Mouse (Mus musculus) embryonic fibroblast, embryonic 13.5 days (primary cell): ENCODE data around the gene Uba5.

Experiments used
- CTCF ChIP-seq: IDR thresholded peaks from 2 replicates; pipeline ENCODE4 v1.5.1; 2011; ENCODE audit warnings: mild to moderate bottlenecking, control low read depth, low read length, moderate library complexity, borderline replicate concordance; ENCODE audit not compliant: insufficient read depth
- POLR2A ChIP-seq: IDR thresholded peaks from 2 replicates; pipeline ENCODE4 v1.6.1; 2011; ENCODE audit warnings: low read depth, mild to moderate bottlenecking, control low read depth, low read length, moderate library complexity

DNA sequence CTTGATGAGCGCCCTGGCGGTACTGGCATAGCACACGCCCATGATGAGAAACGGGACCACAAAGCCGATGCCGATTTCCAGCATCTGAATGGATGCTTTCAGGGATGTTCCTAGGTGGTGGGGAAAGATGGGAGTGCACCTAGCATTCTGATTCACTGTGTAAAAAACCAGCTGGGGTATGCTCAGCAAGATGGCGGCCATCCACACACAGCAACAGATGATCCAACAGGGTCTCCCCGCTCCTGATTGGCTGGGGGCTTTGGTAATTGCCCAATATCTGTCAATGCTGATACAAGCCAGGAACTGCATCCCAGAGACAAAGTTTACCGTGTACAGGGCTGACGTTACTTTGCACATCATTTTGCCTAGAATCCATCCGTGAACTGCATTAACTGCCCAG is 36.1 kb upstream of the Uba5 start:
- TF ChIP-seq CTCF (no peak), POLR2A (no peak)
